In genomic region chr5:36948831-36949230, GRCm38 (mm10) we compare ENCODE assay signal across 9 mouse cellular contexts. TPM values are rescaled to one million over a fixed set of nuclear protein-coding genes. Genes with fewer than 3 reads are reported as not detected.
DNase-seq lines count a peak whose midpoint lies in the region; ATAC-seq and TF ChIP-seq lines count a peak whose summit lies in the region.
"Had no signal": no experiment of that assay in that cellular context is flagged by ENCODE, and none has a peak within 500 bp of the region (broad histone marks: within the 10 kb centered on the region; RNA-seq: fewer than 3 reads in every experiment).

No protein-coding gene starts in this region.

- ATAC-seq in heart, embryonic 12.5 days (ENCODE audit: insufficient number of reproducible peaks, low FRiP score): no peak
- peak; percentile 50; the same call in 1 of the 2 replicates for ATAC-seq in forebrain, embryonic 13.5 days
- ATAC-seq in hindbrain, postnatal 0 days: peak; percentile 54
- no peak for ATAC-seq in limb, embryonic 11.5 days (ENCODE audit: insufficient number of reproducible peaks, low FRiP score, low TSS enrichment, low read depth)

- H3K4me3 ChIP-seq in heart, embryonic 12.5 days: no peak overlapping the region
- H3K4me3 ChIP-seq in forebrain, embryonic 13.5 days: no peak overlapping the region
- no peak overlapping the region for H3K4me3 ChIP-seq in hindbrain, postnatal 0 days (ENCODE audit: low read length)
- no peak overlapping the region for H3K4me3 ChIP-seq in limb, embryonic 11.5 days (ENCODE audit: low read depth, low read length)
- H3K4me3 ChIP-seq: lung, embryonic 15.5 days had no signal

- H3K9me3 ChIP-seq in heart, embryonic 12.5 days (replicated peaks): no peaks in the 10 kb centered on the region
- H3K9me3 ChIP-seq in forebrain, embryonic 13.5 days (replicated peaks): no peaks in the 10 kb centered on the region
- no peaks in the 10 kb centered on the region for H3K9me3 ChIP-seq in hindbrain, postnatal 0 days (ENCODE audit: low read length)
- no peaks in the 10 kb centered on the region for H3K9me3 ChIP-seq in limb, embryonic 11.5 days (ENCODE audit: control insufficient read depth, low read length)
- H3K9me3 ChIP-seq: lung, embryonic 15.5 days had no signal

- WGBS in heart, embryonic 12.5 days: 12% methylated on average over 3 of the region's 3 CpGs
- WGBS in forebrain, embryonic 13.5 days: 6% methylated on average over 3 of the region's 3 CpGs
- 6% methylated on average over 3 of the region's 3 CpGs for WGBS in hindbrain, postnatal 0 days
- WGBS in limb, embryonic 11.5 days: 19% methylated on average over 3 of the region's 3 CpGs

- no peaks in the 10 kb centered on the region for H3K36me3 ChIP-seq in heart, embryonic 12.5 days
- H3K36me3 ChIP-seq in forebrain, embryonic 13.5 days (ENCODE audit: poor library complexity, severe bottlenecking): no peaks in the 10 kb centered on the region
- H3K36me3 ChIP-seq in hindbrain, postnatal 0 days (ENCODE audit: insufficient read depth, low read length): peaks cover 25% of the 10 kb centered on the region; the same call in 1 of the 2 replicates
- no peaks in the 10 kb centered on the region for H3K36me3 ChIP-seq in limb, embryonic 11.5 days (ENCODE audit: control insufficient read depth, insufficient read depth, low read length)
- no peaks in the 10 kb centered on the region for H3K36me3 ChIP-seq in splenic B cell, adult 2 months (ENCODE audit: control insufficient read depth, insufficient read depth, low read length, poor library complexity, severe bottlenecking)
- H3K36me3 ChIP-seq: lung, embryonic 15.5 days had no signal

- H3K27ac ChIP-seq in heart, embryonic 12.5 days (ENCODE audit: poor library complexity, severe bottlenecking): no peak overlapping the region
- H3K27ac ChIP-seq in forebrain, embryonic 13.5 days: no peak overlapping the region
- no peak overlapping the region for H3K27ac ChIP-seq in hindbrain, postnatal 0 days
- no peak overlapping the region for H3K27ac ChIP-seq in limb, embryonic 11.5 days (replicated peaks; ENCODE audit: low read depth, low read length)
- H3K27ac ChIP-seq: lung, embryonic 15.5 days had no signal

- DNase-seq in heart, adult 18-20 months: peak; percentile 55 to 84
- peak; percentile 33 for DNase-seq in c-Kit-positive CD71-positive TER-119-negative erythroid progenitor cells, embryonic 14.5 days (ENCODE audit: low read depth)
- DNase-seq in hindbrain, postnatal 0 days (ENCODE audit: low spot score): peak; percentile 90
- peak; percentile 83 for DNase-seq in limb, embryonic 11.5 days (ENCODE audit: low spot score)
- peak; percentile 84 for DNase-seq in naive thymus-derived CD4-positive, alpha-beta T cell, adult 2 months (ENCODE audit: low read depth)
- peak; percentile 81 for DNase-seq in splenic B cell, adult 2 months (ENCODE audit: low read depth, low spot score)

- peaks cover 22% of the 10 kb centered on the region; the same call in 1 of the 2 replicates for H3K27me3 ChIP-seq in heart, embryonic 12.5 days (replicated peaks)
- peaks cover 68% of the 10 kb centered on the region for H3K27me3 ChIP-seq in forebrain, embryonic 13.5 days
- H3K27me3 ChIP-seq in hindbrain, postnatal 0 days (ENCODE audit: insufficient read depth, low read length): no peaks in the 10 kb centered on the region
- no peaks in the 10 kb centered on the region for H3K27me3 ChIP-seq in limb, embryonic 11.5 days (ENCODE audit: control insufficient read depth, insufficient read depth, low read length)
- H3K27me3 ChIP-seq in splenic B cell, adult 2 months (ENCODE audit: control insufficient read depth, insufficient read depth, low read length, poor library complexity, severe bottlenecking): no peaks in the 10 kb centered on the region
- H3K27me3 ChIP-seq: lung, embryonic 15.5 days had no signal

- no peak overlapping the region for H3K9ac ChIP-seq in heart, embryonic 12.5 days
- no peak overlapping the region for H3K9ac ChIP-seq in forebrain, embryonic 13.5 days
- no peak overlapping the region for H3K9ac ChIP-seq in hindbrain, postnatal 0 days (replicated peaks; ENCODE audit: low read length)
- no peak overlapping the region for H3K9ac ChIP-seq in limb, embryonic 11.5 days (ENCODE audit: low read length)
- H3K9ac ChIP-seq: lung, embryonic 15.5 days had no signal

- TF ChIP-seq CTCF in hindbrain, postnatal 0 days (IDR thresholded peaks at IDR 0.05; ENCODE audit: low read depth): peak; percentile 98

- H3K4me1 ChIP-seq in heart, embryonic 12.5 days (replicated peaks): no peaks in the 10 kb centered on the region
- peaks cover 22% of the 10 kb centered on the region for H3K4me1 ChIP-seq in forebrain, embryonic 13.5 days
- no peaks in the 10 kb centered on the region for H3K4me1 ChIP-seq in hindbrain, postnatal 0 days (ENCODE audit: insufficient read depth, low read length)
- no peaks in the 10 kb centered on the region for H3K4me1 ChIP-seq in limb, embryonic 11.5 days (ENCODE audit: control insufficient read depth, insufficient read depth, low read length)
- H3K4me1 ChIP-seq: lung, embryonic 15.5 days had no signal

- H3K4me2 ChIP-seq in heart, embryonic 12.5 days: no peak overlapping the region
- no peak overlapping the region for H3K4me2 ChIP-seq in forebrain, embryonic 13.5 days
- no peak overlapping the region for H3K4me2 ChIP-seq in hindbrain, postnatal 0 days (ENCODE audit: low read depth, low read length)
- no peak overlapping the region for H3K4me2 ChIP-seq in limb, embryonic 11.5 days (ENCODE audit: low read depth, severe bottlenecking)
- H3K4me2 ChIP-seq: lung, embryonic 15.5 days had no signal

RNA-seq across cellular contexts. Expression of gene Wfs1, which starts 40.2 kb away (rescaled TPM):
- 10 to 100 TPM; 84.6 to 86.4 TPM for total RNA-seq in heart, adult 18-20 months (2021)
- polyA plus RNA-seq in heart, embryonic 12.5 days (2016; fragmentation: Nextera tagmentation; extraction: Ambion mirVana): 32.0 and 32.7 TPM in 2 replicates
- 5.3 and 6.5 TPM in 2 replicates for polyA plus RNA-seq in forebrain, embryonic 13.5 days (2015; fragmentation: Nextera tagmentation; extraction: Ambion mirVana)
- total RNA-seq in hindbrain, postnatal 0 days (2014; rRNA removed): 9.8 and 14.0 TPM in 2 replicates
- 8.7 and 9.2 TPM in 2 replicates for polyA plus RNA-seq in hindbrain, postnatal 0 days (2015; fragmentation: Nextera tagmentation; extraction: Ambion mirVana)
- 6.3 and 7.1 TPM in 2 replicates for polyA plus RNA-seq in limb, embryonic 11.5 days (2014; fragmentation: Nextera tagmentation; extraction: Ambion mirVana)

Comparison
In these comparisons a context has a peak if more than half of its experiments do, and no peak if none do; other contexts are left out.
1. DNase-seq: peak in every context shown above with its lines; median percentile 90 in hindbrain, postnatal 0 days; 84 in naive thymus-derived CD4-positive, alpha-beta T cell, adult 2 months; 83 in limb, embryonic 11.5 days; 81 in splenic B cell, adult 2 months; 70 in heart, adult 18-20 months; 33 in c-Kit-positive CD71-positive TER-119-negative erythroid progenitor cells, embryonic 14.5 days.
2. ATAC-seq: peak in forebrain, embryonic 13.5 days (single experiment) and hindbrain, postnatal 0 days (single experiment); none in heart, embryonic 12.5 days (single experiment) and limb, embryonic 11.5 days (single experiment).